Mouse (Mus musculus) kidney, postnatal 36 days (tissue): ENCODE measurements around the gene Zbtb16.

ENCODE experiments used
- DNase-seq, 2 experiments: peaks; one replicate each; pipeline ENCODE4 v3.0.0; 2021 to 2022; ENCODE audit warnings: mixed read lengths in 2 of 2

Gene Zbtb16

GRCm38 (mm10) chr9:48824533-48825130 is 11.4 kb downstream of the Zbtb16 start:
- DNase-seq = no peak

DNA sequence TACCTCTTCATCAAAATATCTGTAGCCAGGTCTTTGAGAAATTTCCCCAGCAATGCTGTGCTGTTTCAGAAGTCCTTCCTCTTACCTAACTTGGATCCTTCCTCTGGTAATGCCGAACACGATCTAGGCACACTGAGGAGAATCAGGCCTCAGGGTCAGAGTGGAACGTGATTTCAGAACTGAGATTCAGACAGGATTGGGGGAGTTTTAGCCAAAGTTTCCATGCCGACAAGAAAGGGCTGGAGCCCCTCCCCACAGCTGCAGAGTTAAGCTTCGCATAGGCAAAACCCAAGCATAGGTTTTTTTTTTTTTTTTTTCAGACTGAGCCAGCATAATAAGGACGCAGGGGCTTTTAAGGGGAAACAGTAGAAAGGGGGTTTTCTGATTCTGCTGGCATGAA is 12.2 kb downstream of the Zbtb16 start:
- DNase-seq = no peak

DNA sequence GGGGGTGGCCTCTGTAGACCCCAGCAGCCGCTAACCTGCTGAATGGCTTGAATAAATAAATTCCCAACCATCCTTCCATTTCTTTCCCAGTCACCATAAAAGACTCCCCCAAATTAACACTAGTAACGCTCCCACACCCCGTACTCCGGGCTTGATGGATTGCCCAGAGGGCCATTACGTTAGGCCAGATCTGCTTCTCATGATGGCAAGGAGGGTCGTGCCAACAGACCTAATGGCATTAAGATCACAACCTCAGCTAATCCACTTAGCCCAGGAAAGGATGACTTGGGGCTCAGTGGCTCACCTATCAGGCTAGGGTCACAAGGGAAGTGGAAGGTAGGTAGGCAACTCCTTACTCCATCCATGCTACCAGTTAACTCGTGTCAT is 12.7 kb downstream of the Zbtb16 start:
- DNase-seq = no peak

DNA sequence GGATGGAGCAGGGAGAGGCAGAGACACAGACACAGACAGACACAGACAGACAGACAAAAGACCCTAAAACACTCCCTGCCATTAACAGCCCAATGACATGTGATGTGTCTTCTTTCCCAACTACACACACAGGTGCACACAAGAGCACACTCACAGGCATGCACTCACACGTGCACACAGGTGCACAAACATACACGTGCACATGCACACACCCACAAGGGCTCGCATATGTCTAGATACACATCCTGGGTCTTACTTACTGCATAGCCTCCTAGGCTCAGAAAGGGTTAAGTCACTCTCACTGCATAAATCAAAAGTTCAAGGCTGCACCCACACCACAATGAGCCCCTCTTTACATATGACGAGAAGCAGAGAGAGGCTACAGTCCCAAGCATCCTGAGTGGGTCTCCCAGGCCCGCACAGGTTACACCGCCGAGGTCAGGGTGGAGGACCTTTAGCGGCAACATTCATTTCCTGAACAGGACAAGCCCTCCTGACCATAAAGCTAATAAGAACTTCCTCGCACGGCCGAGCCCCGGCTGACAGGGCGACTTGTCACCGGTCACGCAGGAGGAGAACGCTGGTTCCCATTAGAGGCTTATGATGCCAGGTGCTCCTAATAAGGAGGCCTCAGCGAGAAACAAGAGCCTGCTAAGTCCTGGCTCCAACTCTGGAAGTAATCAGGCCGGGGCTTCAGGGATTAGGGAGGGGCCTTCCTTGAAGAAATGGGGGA is 13.3 kb downstream of the Zbtb16 start:
- no peak for DNase-seq

- no peak for DNase-seq
These were observed 14.0 kb downstream of the Zbtb16 start for GRCm38 (mm10) chr9:48821916-48822585.

DNA sequence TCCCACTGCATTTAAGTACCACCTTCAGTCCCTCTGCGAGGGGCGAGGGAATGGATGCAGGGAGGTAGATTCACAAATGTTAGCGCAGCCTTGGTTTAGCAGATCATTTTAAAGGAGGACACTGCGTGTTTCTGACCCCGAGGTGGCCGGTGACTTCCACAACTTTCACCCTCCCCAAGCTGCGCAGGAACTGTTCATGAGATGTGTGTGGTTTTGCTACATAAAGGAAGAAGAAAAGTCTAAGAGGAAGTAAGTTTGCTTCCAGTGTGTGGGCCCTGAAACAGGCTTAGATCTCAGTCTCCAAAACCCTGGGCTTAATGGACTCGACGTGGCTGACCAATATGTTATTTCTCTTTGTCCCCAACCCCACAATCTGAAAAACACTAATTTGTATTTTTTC is 14.6 kb downstream of the Zbtb16 start:
- no peak for DNase-seq

- DNase-seq = no peak
These were observed 15.2 kb downstream of the Zbtb16 start for GRCm38 (mm10) chr9:48820791-48821190.

GRCm38 (mm10) chr9:48819695-48820094 is 16.3 kb downstream of the Zbtb16 start:
- DNase-seq = no peak

DNA sequence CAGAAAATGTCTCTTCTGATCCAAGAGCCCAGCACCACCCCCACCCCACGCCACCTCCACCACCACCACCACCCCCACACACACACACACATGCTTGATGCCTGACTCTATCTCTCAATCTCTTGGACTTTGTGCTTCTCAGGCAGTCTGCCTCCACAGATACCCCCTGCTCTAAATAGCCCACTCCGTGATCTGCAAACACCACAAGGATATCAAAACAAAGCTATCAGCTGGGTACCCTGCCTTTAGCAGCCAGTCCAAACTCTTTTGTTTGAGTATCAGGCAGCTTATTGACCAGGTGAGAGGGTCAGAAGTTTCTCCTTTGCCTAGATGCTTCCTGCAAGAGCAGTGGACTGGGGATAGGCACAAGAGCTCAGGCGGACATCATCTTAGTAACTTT is 16.9 kb downstream of the Zbtb16 start:
- no peak for DNase-seq

DNA sequence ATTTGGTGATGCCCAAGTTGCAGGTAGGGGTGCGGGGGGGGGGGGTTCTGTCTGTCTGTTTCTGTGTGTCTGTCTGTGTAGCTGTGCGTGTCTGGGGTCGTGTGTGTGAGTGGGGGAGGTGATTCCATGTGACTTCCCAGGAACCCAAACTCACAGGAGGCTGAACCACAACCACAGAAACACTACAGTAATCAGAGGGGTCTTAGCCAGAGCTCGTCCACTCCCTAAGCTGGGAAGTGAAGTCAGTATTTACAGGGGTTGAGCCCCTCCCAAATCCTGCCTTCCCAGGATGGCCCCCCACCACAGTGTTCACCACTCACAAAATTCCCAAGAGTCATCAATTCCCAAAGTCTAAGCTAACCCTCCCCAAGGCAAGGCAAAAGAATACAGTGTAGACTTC is 18.1 kb downstream of the Zbtb16 start:
- no peak for DNase-seq

DNA sequence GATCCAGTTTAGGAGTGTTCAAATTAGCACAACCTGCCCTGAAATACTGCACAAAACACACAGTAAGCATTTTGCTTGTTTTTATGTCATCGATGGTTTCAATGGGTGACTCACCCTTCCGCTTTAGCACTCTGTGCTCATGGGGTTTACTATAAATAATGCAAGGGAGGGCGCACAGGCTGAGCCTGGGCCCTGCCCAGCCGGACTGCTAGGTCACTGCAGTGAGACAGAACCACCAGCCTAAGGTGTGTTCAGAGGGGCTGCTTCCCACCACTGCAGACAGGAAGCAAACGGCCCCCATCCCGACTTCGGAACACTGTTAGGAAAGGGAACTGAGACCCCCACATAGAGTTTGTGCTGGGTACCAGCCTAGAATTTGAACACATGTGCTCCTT is 18.6 kb downstream of the Zbtb16 start:
- DNase-seq = peak; percentile 22 to 36

GRCm38 (mm10) chr9:48816678-48817398 is 19.2 kb downstream of the Zbtb16 start:
- no peak for DNase-seq

DNA sequence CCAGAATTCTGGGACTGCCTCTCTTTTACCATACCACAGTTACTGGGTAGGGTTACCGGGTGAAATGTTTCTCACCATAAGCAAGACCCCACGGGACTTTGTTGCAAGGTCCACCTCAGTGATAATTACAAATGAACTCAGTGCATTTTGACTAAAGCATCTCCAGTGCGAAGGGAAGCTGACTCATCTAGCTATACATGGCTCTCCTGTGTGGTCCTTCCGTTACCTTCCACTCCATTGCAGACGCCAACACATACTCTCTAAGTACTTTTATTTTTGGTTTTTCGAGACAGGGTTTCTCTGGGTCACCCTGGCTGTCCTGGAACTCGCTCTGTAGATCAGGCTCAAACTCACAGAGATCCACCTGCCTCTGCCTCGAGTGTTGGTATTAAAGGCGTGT is 19.9 kb downstream of the Zbtb16 start:
- DNase-seq = no peak

DNA sequence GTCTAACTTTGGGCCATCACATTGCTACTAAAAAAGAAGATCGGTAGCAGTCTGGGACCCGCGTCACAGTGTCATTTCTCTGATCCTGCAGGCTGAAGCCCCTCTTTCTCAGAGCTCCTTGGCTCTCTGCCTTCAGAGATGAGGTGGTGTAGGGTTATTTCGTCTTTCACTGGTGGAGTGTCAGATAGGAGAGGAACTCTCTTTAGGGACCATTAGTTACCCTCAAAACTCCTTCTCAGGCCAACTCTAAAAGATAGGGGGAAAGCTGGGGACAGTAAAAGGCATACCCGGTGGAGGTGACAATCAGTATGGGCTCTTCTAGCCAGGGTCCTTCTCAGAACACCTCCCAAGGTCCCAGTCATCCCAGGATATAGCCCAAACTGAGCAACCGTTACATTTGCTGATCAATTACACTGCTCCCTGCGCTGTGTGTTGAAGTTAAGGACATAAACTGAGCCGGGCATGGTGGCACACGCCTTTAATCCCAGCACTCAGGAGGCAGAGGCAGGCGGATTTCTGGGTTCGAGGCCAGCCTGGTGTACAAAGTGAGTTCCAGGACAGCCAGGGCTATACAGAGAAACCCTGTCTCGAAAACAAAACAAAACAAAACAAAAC is 21.0 kb downstream of the Zbtb16 start:
- DNase-seq = no peak

DNA sequence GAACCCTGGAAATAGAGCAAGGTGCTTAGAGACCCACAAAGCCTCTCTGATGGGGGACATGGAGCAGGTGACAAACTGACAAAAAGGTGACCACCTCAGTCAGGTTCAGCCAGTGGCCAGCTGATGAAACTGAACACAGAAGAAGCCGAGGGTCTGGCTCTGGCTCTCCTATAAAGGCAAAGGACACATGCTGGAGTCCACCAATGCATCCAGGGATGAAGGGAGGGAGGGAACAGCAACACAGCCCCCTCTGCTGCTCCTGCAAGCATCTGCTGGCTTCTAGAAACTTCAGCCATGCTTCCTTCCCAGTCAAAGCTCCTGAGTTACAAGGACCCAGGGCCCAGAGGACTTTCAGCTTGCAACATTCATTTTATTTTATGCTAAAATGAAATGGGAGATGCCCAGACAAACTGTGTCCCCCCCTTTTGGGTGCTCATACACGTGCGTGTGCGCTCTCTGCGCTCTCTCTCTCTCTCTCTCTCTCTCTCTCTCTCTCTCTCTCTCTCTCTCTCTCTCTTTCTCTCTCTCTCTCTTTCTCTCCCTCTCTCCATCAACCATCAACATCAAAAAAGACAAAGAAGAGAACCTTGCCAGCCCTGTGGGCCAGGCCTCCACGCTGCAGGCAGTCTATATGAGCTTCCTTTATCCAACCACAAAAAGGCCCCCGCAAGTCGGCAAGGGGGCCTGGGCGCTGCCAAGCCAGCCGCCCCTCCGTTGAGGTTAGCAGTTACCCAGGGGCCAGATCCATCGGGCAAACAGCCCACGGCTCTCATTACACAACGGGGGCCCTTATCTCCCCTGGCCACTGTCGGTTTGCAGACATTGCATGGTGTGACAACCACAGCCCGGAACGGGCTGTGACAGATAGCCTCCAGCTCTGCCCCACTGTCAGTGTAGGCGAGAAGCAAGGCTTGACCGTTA is 21.8 kb downstream of the Zbtb16 start:
- no peak for DNase-seq

DNA sequence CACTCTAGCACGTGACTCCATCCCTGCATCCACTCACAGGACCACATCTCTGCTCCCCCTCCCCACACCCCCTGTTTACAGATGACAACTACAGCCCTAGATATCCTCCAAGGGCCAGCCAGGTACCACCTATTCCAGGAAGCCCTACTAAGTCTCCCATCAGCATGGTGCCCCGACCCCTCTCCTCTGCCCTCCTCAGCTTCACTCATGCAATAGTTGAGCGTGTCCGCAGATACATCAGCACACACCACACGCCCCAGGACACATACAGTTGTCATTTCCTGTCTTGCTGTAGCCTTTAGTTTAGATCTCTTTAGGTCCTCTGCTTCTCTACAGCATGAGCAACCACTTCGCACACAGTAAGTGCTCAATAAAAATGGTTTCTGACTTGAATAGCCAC is 23.7 kb downstream of the Zbtb16 start:
- no peak for DNase-seq

DNA sequence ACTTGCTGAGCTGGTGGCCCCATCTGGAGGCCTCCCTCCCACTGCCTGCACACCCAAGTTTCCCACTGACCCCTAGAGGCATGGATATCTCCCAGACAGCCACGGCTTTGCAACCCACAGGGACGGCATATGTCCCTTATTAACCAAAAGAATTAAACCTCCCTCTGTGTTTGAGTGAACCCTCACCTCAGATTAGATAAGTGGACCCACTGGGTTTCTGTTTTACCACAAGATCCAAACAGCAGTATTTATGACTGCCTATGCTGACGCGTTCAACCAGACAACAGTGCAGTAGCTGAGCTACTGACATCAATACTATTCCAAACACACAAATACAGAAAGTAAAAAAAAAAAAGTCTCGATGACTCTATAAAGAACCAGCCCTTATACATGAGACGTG is 29.4 kb downstream of the Zbtb16 start:
- DNase-seq = no peak

DNA sequence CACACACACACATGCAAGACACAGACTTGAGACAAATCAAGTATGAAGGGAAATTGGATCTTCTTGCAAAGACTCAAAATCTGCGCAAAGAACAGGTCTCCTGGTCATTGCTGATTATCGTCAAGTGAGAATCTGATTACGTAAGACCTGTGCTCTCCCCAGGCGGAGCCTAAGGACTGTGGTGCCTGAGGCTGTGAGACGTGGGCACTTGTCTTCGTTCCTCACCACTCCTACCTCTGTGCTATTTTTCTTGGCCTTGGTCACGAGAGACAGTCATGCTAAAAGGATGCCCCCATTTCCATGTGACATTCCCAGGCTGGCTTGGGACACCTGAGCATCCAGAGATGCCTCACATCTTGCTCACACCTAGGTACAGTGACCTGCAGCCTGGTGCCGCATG is 30.2 kb downstream of the Zbtb16 start:
- no peak for DNase-seq

- no peak for DNase-seq
These were observed 31.5 kb downstream of the Zbtb16 start for GRCm38 (mm10) chr9:48804509-48804908.

DNA sequence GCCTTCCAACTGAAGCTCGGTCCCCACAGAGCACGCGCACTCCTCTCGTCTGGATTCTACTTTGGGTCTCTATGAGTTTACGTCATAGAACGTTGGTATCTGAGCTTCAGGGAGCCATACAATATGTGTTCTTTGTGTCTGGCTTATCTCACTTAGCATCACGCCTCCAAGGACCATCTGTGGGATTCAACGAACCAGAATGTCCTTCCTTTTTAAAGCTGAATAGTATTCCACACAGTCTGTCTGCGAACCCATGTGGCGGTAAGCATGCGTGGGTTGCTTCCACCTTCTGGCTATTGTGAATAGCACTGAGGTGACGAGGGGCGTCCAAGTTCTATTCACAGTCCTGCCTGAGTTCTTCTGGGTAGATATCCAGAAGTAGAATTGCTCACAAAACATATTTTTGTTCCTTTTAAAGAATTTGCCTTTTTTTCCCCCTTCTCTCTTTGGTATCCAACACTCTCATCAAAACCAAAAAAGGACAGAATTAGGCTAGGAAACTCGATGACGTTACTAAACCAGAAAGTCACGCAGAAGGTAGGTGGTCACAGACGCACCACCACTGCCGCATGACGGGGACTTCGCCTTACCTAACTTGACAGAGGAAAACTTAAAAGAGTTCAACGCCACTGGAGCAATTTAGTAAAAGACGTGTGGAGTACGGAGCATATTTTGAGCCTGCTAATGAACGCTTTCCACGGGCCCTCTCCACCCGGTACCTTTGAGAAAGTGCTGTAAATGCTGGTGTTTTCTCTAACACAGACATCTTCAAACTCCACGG is 32.4 kb downstream of the Zbtb16 start:
- DNase-seq = no peak

- no peak for DNase-seq
These were observed 33.6 kb downstream of the Zbtb16 start for GRCm38 (mm10) chr9:48802374-48802773.
